Mouse (Mus musculus): ENCODE results near the gene Epb41. TPM values are rescaled to one million over a fixed set of nuclear protein-coding genes. Genes with fewer than 3 reads are reported as not detected.

The Epb41 gene
- polyA plus RNA-seq, 1 experiment from 2014 or later, result 73.3 TPM

DNA sequence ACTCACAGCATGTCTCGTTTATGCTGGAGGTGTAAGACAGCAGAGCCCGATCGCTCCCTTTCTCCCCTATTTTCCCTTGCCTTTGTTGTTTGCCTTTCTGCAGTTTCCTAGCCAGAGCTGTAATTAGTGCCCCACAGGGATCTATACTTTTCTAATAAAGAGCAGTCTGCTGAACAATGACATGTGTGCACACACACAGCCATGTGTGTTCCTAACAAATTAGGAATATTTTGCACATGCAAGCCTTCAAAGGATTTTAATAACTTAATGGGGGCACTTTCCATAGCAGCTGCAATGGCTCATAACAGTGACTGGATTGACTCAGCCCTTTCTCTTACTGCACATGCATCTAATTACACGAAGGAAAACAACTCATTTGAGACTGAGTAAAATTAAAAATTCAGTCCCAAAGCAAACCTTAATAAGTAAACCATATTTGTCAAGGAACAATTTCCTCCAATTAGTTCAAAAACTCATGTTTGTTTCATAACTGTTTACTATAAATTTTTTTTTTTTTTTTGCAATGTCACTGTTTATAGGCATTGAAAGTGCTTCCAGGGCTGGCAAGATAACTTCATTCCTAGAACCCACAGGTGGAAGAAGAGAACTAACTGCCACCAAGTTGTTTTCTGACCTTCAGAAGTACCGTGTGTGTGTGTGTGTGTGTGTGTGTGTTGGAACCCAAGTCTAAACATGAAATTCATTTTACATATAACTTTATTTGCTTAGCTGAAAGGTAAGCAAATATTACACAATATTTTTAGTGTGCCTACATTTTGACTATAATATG lies 49.2 kb downstream of the Epb41 start:
- Histone ChIP-seq H3K4me2 (replicated peaks) (no peak overlapping the region), H3K27ac (0 out of 2 replicates have a peak overlapping the region, but pooled peaks have one; percentile 14), H3K9ac (no peak overlapping the region), H3K4me1 (replicated peaks; ENCODE audit: control insufficient read depth, insufficient read depth, low read length) (peaks cover 21% of the 10 kb centered on the region), H3K36me3 (replicated peaks; ENCODE audit: control insufficient read depth, insufficient read depth) (no peaks in the 10 kb centered on the region), H3K9me3 (ENCODE audit: control insufficient read depth, low read length) (no peaks in the 10 kb centered on the region), H3K4me3 (replicated peaks; ENCODE audit: low read length) (no peak overlapping the region), H3K27me3 (ENCODE audit: control insufficient read depth, insufficient read depth, low read length) (no peaks in the 10 kb centered on the region)
- peak; percentile 55 for DNase-seq (ENCODE audit: low spot score)
- no peak for ATAC-seq (ENCODE audit: low FRiP score)
- WGBS, result 31% methylated on average over 5 of the region's 5 CpGs

DNA sequence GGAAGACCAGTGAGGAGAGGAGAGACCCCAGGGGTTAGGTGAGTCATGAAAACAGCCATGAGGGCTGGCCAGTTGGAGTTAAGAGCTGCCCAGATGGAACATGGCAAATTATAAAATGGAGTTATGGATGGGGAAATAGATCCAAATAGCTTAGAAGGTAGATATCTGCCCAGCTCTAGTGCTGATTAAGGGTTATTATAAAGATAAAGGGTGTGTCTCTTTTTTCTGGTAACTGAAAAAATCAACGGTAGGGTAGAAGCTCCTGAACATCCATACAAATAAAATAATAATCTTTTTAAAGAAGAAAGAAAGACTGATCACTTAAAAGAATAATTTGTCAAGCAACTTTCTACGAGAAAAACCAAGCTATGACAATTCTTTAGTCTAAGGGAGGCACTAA lies 49.9 kb downstream of the Epb41 start:
- Histone ChIP-seq H3K27me3 (ENCODE audit: control insufficient read depth, insufficient read depth, low read length) (no peaks in the 10 kb centered on the region), H3K36me3 (replicated peaks; ENCODE audit: control insufficient read depth, insufficient read depth) (no peaks in the 10 kb centered on the region), H3K9ac (no peak overlapping the region), H3K4me1 (replicated peaks; ENCODE audit: control insufficient read depth, insufficient read depth, low read length) (peaks cover 21% of the 10 kb centered on the region), H3K9me3 (ENCODE audit: control insufficient read depth, low read length) (no peaks in the 10 kb centered on the region), H3K4me2 (replicated peaks) (no peak overlapping the region), H3K4me3 (replicated peaks; ENCODE audit: low read length) (no peak overlapping the region), H3K27ac (peak overlapping the region; percentile 44; the same call in 1 of the 2 replicates)
- WGBS, result 69% methylated on average over 2 of the region's 2 CpGs
- no peak for DNase-seq (ENCODE audit: low spot score)
- ATAC-seq (ENCODE audit: low FRiP score), result no peak

DNA sequence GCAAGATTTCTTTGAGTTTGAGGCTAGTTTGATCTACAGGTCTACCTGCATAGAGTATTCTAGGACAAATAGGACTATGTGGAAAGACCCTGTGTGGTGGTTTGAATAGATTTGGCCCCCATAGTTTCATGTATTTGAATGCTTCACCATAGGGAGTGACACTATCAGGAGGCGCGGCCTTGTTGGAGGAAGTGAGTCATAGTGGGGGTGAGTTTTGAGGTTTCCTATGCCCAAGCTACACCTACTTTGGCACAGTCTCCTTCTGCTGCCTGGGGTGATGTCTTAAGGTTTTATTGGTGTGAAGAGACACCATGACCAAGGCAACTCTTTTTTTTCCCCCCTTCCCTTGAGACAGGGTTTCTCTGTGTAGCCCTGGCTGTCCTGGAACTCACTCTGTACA lies 51.3 kb downstream of the Epb41 start:
- 95% methylated on average over 2 of the region's 2 CpGs for WGBS
- no peak overlapping the region for H3K27ac ChIP-seq
- H3K9me3 ChIP-seq (ENCODE audit: control insufficient read depth, low read length), result no peaks in the 10 kb centered on the region
- H3K9ac ChIP-seq, result no peak overlapping the region
- H3K4me1 ChIP-seq (replicated peaks; ENCODE audit: control insufficient read depth, insufficient read depth, low read length), result peaks cover 21% of the 10 kb centered on the region
- ATAC-seq (ENCODE audit: low FRiP score) (no peak), DNase-seq (ENCODE audit: low spot score) (no peak)
- H3K36me3 ChIP-seq (replicated peaks; ENCODE audit: control insufficient read depth, insufficient read depth), result no peaks in the 10 kb centered on the region
- no peak overlapping the region for H3K4me3 ChIP-seq (replicated peaks; ENCODE audit: low read length)
- no peaks in the 10 kb centered on the region for H3K27me3 ChIP-seq (ENCODE audit: control insufficient read depth, insufficient read depth, low read length)
- H3K4me2 ChIP-seq (replicated peaks), result no peak overlapping the region

DNA sequence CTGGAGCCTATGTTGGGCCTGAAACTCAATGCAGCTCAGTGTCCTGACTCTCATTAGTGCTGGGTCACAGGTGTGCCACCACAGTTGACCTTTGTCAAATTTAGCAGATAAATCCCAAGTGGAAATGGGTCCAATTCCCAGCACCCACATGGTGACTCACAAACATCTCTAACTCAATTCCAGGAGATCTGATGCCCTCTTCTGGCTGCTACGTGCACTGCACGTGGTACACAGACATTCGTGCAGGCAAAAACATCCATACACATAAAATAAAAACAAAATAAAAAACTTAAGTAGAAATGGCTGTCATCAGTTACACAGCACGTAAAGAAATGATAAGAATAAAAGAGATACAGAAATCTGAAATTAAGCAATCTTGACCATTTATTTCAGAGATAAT lies 52.5 kb downstream of the Epb41 start:
- no peaks in the 10 kb centered on the region for H3K36me3 ChIP-seq (replicated peaks; ENCODE audit: control insufficient read depth, insufficient read depth)
- ATAC-seq (ENCODE audit: low FRiP score) (no peak), DNase-seq (ENCODE audit: low spot score) (no peak)
- H3K27me3 ChIP-seq (ENCODE audit: control insufficient read depth, insufficient read depth, low read length), result no peaks in the 10 kb centered on the region
- no peaks in the 10 kb centered on the region for H3K9me3 ChIP-seq (ENCODE audit: control insufficient read depth, low read length)
- no peak overlapping the region for H3K9ac ChIP-seq
- H3K4me2 ChIP-seq (replicated peaks), result no peak overlapping the region
- H3K4me1 ChIP-seq (replicated peaks; ENCODE audit: control insufficient read depth, insufficient read depth, low read length), result peaks cover 19% of the 10 kb centered on the region
- no peak overlapping the region for H3K27ac ChIP-seq
- H3K4me3 ChIP-seq (replicated peaks; ENCODE audit: low read length), result no peak overlapping the region
- WGBS, result 97% methylated on average over 4 of the region's 4 CpGs

DNA sequence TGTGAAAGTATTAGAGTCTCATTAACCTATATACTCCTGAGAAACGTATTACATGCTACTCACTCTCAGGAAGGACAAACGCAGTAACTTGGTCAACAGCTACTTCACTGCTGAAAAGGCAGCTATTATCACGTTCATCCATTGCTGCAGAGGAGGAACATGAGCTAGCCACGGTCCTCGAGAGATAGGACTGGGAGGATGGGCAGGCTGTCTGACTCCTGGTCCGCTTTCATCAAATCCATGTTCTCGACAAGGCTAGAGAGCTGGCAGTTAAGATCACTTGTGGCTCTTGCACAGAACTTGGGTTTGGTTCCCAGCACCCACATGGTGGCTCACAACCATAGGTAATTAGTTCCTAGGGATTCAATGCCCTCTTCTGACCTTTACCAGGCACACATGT lies 53.2 kb downstream of the Epb41 start:
- DNase-seq (ENCODE audit: low spot score) (no peak), ATAC-seq (ENCODE audit: low FRiP score) (no peak)
- no peaks in the 10 kb centered on the region for H3K9me3 ChIP-seq (ENCODE audit: control insufficient read depth, low read length)
- no peaks in the 10 kb centered on the region for H3K36me3 ChIP-seq (replicated peaks; ENCODE audit: control insufficient read depth, insufficient read depth)
- peaks cover 18% of the 10 kb centered on the region for H3K4me1 ChIP-seq (replicated peaks; ENCODE audit: control insufficient read depth, insufficient read depth, low read length)
- no peak overlapping the region for H3K4me2 ChIP-seq (replicated peaks)
- no peak overlapping the region for H3K27ac ChIP-seq
- WGBS, result 91% methylated on average over 7 of the region's 7 CpGs
- no peak overlapping the region for H3K9ac ChIP-seq
- no peak overlapping the region for H3K4me3 ChIP-seq (replicated peaks; ENCODE audit: low read length)
- H3K27me3 ChIP-seq (ENCODE audit: control insufficient read depth, insufficient read depth, low read length), result no peaks in the 10 kb centered on the region

DNA sequence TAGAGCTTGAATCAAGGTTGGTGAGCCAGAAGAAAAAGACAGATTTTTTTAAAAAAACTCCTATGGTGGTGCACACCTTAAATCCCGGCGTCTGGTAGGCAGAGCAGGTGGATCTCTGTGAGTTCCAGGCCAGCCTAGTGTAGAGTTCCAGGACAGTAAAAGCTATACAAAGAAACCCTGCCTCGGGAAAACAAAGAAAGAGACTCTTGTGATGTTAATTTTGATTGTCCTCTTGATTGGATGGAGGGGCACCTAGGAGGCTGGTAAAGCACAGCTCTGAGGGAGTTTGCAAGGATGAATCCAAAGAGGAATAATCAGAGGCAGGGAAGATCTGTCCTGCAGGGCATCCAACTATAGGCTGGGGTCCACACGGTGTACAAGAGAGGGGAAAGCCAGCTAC lies 56.6 kb downstream of the Epb41 start:
- H3K4me1 ChIP-seq (replicated peaks; ENCODE audit: control insufficient read depth, insufficient read depth, low read length), result peaks cover 3% of the 10 kb centered on the region; the same call in 1 of the 2 replicates
- ATAC-seq (ENCODE audit: low FRiP score) (no peak), DNase-seq (ENCODE audit: low spot score) (no peak)
- H3K36me3 ChIP-seq (replicated peaks; ENCODE audit: control insufficient read depth, insufficient read depth), result no peaks in the 10 kb centered on the region
- 17% methylated on average over 4 of the region's 4 CpGs for WGBS
- no peak overlapping the region for H3K4me2 ChIP-seq (replicated peaks)
- no peak overlapping the region for H3K4me3 ChIP-seq (replicated peaks; ENCODE audit: low read length)
- H3K9me3 ChIP-seq (ENCODE audit: control insufficient read depth, low read length), result no peaks in the 10 kb centered on the region
- H3K9ac ChIP-seq, result no peak overlapping the region
- H3K27me3 ChIP-seq (ENCODE audit: control insufficient read depth, insufficient read depth, low read length), result no peaks in the 10 kb centered on the region
- 0 out of 2 replicates have a peak overlapping the region, but pooled peaks have one; percentile 20 for H3K27ac ChIP-seq

DNA sequence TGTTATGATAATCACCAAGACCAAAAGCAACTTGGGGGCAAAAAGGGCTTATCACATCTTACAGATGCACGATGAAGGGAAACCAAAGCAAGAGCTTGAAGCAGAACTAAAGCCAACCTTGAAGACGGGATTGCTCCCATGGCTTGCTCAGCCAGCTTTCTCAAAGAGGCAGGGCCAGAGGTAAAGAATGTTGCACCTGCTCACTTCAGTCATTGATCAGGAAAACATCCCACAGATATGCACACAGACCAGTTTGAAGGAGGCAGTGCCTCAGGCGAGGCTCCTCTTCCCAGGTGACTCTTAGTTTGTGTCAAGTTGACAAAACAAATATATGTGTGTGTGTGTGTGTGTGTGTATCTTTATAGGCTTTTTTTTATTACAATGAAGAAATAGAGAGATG lies 59.7 kb downstream of the Epb41 start:
- ATAC-seq (ENCODE audit: low FRiP score), result no peak

DNA sequence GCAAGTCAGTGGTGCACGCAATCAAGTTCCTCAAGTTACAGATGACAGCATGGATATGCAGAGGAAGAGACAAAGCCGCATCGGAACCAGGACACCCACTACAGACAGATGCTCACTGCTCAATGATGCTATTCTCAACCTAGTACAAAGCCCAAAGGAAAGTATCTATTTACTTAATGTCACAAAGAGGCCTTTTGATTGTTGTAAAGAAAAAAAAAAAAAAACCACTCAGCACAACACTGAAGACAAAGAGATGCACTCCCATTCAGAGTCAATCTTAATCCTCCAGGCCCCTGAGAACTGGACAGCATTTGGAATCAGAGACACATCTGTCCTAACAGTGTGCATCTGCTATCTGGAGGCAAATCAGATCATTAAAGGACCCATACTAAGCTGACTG lies 63.5 kb downstream of the Epb41 start:
- Histone ChIP-seq H3K4me2 (replicated peaks) (no peak overlapping the region), H3K4me3 (replicated peaks; ENCODE audit: low read length) (no peak overlapping the region), H3K9ac (no peak overlapping the region), H3K4me1 (replicated peaks; ENCODE audit: control insufficient read depth, insufficient read depth, low read length) (peaks cover 3% of the 10 kb centered on the region; the same call in 1 of the 2 replicates), H3K27me3 (ENCODE audit: control insufficient read depth, insufficient read depth, low read length) (no peaks in the 10 kb centered on the region), H3K36me3 (replicated peaks; ENCODE audit: control insufficient read depth, insufficient read depth) (peaks cover 6% of the 10 kb centered on the region), H3K9me3 (ENCODE audit: control insufficient read depth, low read length) (no peaks in the 10 kb centered on the region), H3K27ac (no peak overlapping the region; the same call in 1 of the 2 replicates)
- ATAC-seq (ENCODE audit: low FRiP score) (no peak), DNase-seq (ENCODE audit: low spot score) (no peak)
- WGBS, result 36% methylated on average over 3 of the region's 3 CpGs

More for the DNA sequence above, 59.7 kb downstream of the Epb41 start:
- no peak overlapping the region for H3K4me2 ChIP-seq (replicated peaks)
- H3K36me3 ChIP-seq (replicated peaks; ENCODE audit: control insufficient read depth, insufficient read depth), result no peaks in the 10 kb centered on the region
- no peaks in the 10 kb centered on the region for H3K27me3 ChIP-seq (ENCODE audit: control insufficient read depth, insufficient read depth, low read length)
- H3K27ac ChIP-seq, result no peak overlapping the region
- H3K9me3 ChIP-seq (ENCODE audit: control insufficient read depth, low read length), result no peaks in the 10 kb centered on the region
- no peak overlapping the region for H3K4me3 ChIP-seq (replicated peaks; ENCODE audit: low read length)
- peaks cover 6% of the 10 kb centered on the region; the same call in 1 of the 2 replicates for H3K4me1 ChIP-seq (replicated peaks; ENCODE audit: control insufficient read depth, insufficient read depth, low read length)
- 70% methylated on average over 3 of the region's 3 CpGs for WGBS
- no peak for DNase-seq (ENCODE audit: low spot score)
- H3K9ac ChIP-seq, result no peak overlapping the region

DNA sequence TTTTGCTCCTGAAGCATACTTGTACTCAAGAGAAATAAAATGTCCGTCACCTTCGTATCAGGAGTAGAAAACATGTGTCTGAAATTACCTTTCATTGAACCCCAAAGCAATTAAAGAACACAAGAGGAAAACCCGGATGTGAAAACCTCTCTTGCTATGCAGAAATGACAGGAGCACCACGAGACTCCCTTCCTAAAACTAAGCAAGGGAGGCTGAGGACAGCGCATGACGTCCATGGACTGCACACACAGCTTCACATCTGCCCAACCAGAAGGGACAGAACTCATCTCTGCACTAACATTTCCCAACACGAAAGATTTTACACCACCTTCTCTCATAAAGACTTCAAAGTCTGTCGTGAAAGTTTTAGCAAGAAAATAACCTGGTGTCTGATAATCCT lies 64.7 kb downstream of the Epb41 start:
- ATAC-seq (ENCODE audit: low FRiP score), result no peak
- 79% methylated on average over 8 of the region's 8 CpGs for WGBS
- no peak for DNase-seq (ENCODE audit: low spot score)
- peaks cover 3% of the 10 kb centered on the region; the same call in 1 of the 2 replicates for H3K4me1 ChIP-seq (replicated peaks; ENCODE audit: control insufficient read depth, insufficient read depth, low read length)
- H3K4me3 ChIP-seq (replicated peaks; ENCODE audit: low read length), result no peak overlapping the region
- no peak overlapping the region for H3K4me2 ChIP-seq (replicated peaks)
- no peak overlapping the region for H3K9ac ChIP-seq
- no peaks in the 10 kb centered on the region for H3K27me3 ChIP-seq (ENCODE audit: control insufficient read depth, insufficient read depth, low read length)
- peaks cover 16% of the 10 kb centered on the region for H3K36me3 ChIP-seq (replicated peaks; ENCODE audit: control insufficient read depth, insufficient read depth)
- H3K9me3 ChIP-seq (ENCODE audit: control insufficient read depth, low read length), result no peaks in the 10 kb centered on the region
- no peak overlapping the region for H3K27ac ChIP-seq
